Mouse (Mus musculus) embryonic facial prominence, embryonic 10.5 days (tissue): ENCODE measurements around the gene Agpat1. TPM values are rescaled to one million over a fixed set of nuclear protein-coding genes. Genes with fewer than 3 reads are reported as not detected.

Source experiments
- DNase-seq: peaks from one replicate; pipeline ENCODE4 v3.0.0-alpha.2; 2017; ENCODE audit warnings: low spot score
- H3K27ac ChIP-seq: fragments of 300-500 bp; sonication (generic); replicated peaks from 2 replicates; pipeline ENCODE4 v1.5.1; 2016; ENCODE audit warnings: mild to moderate bottlenecking
- H3K27me3 ChIP-seq: fragments of 300-500 bp; sonication (generic); replicated peaks from 2 replicates; pipeline ENCODE4 v1.6.1; 2016; ENCODE audit warnings: low read depth, mild to moderate bottlenecking; ENCODE audit not compliant: poor library complexity, severe bottlenecking
- H3K36me3 ChIP-seq: fragments of 300-500 bp; sonication (generic); replicated peaks from 2 replicates; pipeline ENCODE4 v1.6.1; 2016; ENCODE audit warnings: mild to moderate bottlenecking, moderate library complexity
- H3K4me1 ChIP-seq: fragments of 300-500 bp; sonication (generic); 2 replicates; pipeline ENCODE4 v1.6.1; 2016
- H3K4me3 ChIP-seq: fragments of 300-500 bp; sonication (generic); 2 replicates; pipeline ENCODE4 v1.5.1; 2016; ENCODE audit warnings: mild to moderate bottlenecking, moderate library complexity
- H3K9me3 ChIP-seq: fragments of 300-500 bp; sonication (generic); 2 replicates; pipeline ENCODE4 v1.6.1; 2016; ENCODE audit warnings: mild to moderate bottlenecking
- WGBS: fragments of 180-500 bp; shearing (Covaris S2); methylation state at CpG from one replicate; pipeline ENCODE4 v1.1.7; 2016; 5-methylcytosine and 5-hydroxymethylcytosine counted together
- polyA plus RNA-seq: library from polyadenylated mRNA; unstranded; fragments of >200 nt; fragmentation: Nextera tagmentation; extraction: Ambion mirVana; gene quantifications from 2 replicates; pipeline ENCODE4 v1.2.1, GENCODE M21; 2016

Agpat1 gene
- polyA plus RNA-seq, 1 experiment from 2014 or later, result 51.3 TPM

- Histone ChIP-seq H3K36me3 (peaks cover 74% of the 10 kb centered on the region), H3K9me3 (no peaks in the 10 kb centered on the region), H3K4me3 (0 out of 2 replicates have a peak within 1 kb of the TSS, but pooled peaks have one; percentile 9), H3K27me3 (no peaks in the 10 kb centered on the region), H3K4me1 (peaks cover 14% of the 10 kb centered on the region), H3K27ac (peak within 1 kb of the TSS; percentile 69)
- no peak for DNase-seq
- WGBS, result 54% methylated on average over 6 of the region's 6 CpGs
Measured at GRCm38 (mm10) chr17:34615871-34616270, 11.8 kb downstream of the Agpat1 start, which contains the start of gene Egfl8. TSS of gene Egfl8 (minus strand) at chr17:34615971.

DNA sequence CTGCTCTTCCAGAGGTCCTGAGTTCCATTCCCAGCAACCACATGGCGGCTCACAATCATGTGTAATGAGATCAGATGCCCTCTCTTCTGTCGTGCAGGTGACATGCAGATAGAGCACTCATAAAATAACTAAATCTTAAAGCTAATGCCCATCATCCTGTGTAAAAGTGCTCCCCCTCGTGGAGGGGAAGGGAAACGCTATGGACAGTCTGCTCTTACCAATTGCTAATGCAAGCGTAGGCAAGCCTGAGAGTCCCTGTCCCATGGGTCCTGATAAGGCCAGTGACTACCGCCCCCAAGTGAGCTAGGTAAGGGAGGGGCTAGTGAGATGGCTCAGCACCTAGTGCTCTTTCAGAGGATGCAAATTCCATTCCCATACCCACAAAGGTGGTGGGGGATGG is 14.9 kb downstream of the Agpat1 start:
- Histone ChIP-seq H3K4me3 (no peak overlapping the region), H3K9me3 (no peaks in the 10 kb centered on the region), H3K27ac (no peak overlapping the region), H3K36me3 (peaks cover 71% of the 10 kb centered on the region), H3K4me1 (peaks cover 14% of the 10 kb centered on the region), H3K27me3 (no peaks in the 10 kb centered on the region)
- peak; percentile 70 for DNase-seq
- 22% methylated on average over 6 of the region's 6 CpGs for WGBS

GRCm38 (mm10) chr17:34621006-34621405 is 16.9 kb downstream of the Agpat1 start:
- peaks cover 12% of the 10 kb centered on the region for H3K4me1 ChIP-seq
- H3K9me3 ChIP-seq, result no peaks in the 10 kb centered on the region
- no peak overlapping the region for H3K27ac ChIP-seq
- H3K4me3 ChIP-seq, result no peak overlapping the region
- H3K27me3 ChIP-seq, result no peaks in the 10 kb centered on the region
- DNase-seq, result no peak
- WGBS, result 94% methylated on average over 8 of the region's 8 CpGs
- peaks cover 63% of the 10 kb centered on the region for H3K36me3 ChIP-seq

GRCm38 (mm10) chr17:34623161-34623560 is 19.1 kb downstream of the Agpat1 start:
- H3K27me3 ChIP-seq, result no peaks in the 10 kb centered on the region
- DNase-seq, result no peak
- H3K4me1 ChIP-seq, result peaks cover 23% of the 10 kb centered on the region
- no peak overlapping the region for H3K27ac ChIP-seq
- H3K4me3 ChIP-seq, result no peak overlapping the region
- no peaks in the 10 kb centered on the region for H3K9me3 ChIP-seq
- 89% methylated on average over 9 of the region's 9 CpGs for WGBS
- H3K36me3 ChIP-seq, result peaks cover 46% of the 10 kb centered on the region

- Histone ChIP-seq H3K4me3 (no peak overlapping the region), H3K27me3 (peaks cover 16% of the 10 kb centered on the region), H3K9me3 (no peaks in the 10 kb centered on the region), H3K27ac (no peak overlapping the region), H3K4me1 (peaks cover 41% of the 10 kb centered on the region), H3K36me3 (peaks cover 43% of the 10 kb centered on the region)
- DNase-seq, result no peak
- WGBS, result 96% methylated on average over 3 of the region's 3 CpGs
Measured at GRCm38 (mm10) chr17:34624981-34625380, 20.9 kb downstream of the Agpat1 start.

DNA sequence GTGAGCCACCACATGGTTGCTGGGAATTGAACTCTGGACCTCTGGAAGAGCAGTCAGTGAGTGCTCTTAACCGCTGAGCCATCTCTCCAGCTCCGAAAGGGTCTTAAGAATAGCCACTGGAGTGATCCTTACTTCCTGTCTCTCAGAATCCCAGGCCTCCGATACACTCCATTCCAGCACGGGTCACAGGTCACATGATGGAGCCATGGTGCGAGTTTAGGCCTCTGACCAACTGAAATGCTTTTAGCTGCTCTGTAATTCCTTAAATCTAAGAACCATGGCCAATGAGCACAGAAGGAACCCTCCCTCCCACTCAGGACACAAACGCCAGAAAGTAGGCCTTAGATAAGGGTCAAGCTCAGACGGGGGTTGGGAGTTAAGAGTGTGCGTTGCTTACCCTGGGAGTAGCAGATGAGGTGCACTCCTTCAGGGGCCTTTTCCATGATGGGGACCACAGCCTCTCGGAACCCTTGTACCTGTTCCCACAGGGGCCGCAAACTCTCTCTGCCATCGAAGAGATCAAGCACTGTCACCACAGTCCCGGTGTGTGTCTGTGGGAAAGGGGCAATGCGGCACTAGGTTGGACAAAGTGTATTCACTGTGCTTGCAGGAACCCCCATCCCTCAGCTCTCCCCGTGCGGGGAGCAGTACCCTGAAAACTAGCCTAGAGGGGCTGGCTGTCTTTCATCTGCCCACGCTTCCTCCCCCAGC is 22.2 kb downstream of the Agpat1 start:
- H3K9me3 ChIP-seq, result no peaks in the 10 kb centered on the region
- peak overlapping the region; percentile 77 for H3K4me3 ChIP-seq
- H3K27me3 ChIP-seq, result peaks cover 28% of the 10 kb centered on the region
- WGBS, result 50% methylated on average over 16 of the region's 16 CpGs
- peak overlapping the region; percentile 92 for H3K27ac ChIP-seq
- no peak for DNase-seq
- H3K4me1 ChIP-seq, result peaks cover 53% of the 10 kb centered on the region
- H3K36me3 ChIP-seq, result peaks cover 39% of the 10 kb centered on the region

- peak overlapping the region; percentile 92 for H3K27ac ChIP-seq
- no peaks in the 10 kb centered on the region for H3K9me3 ChIP-seq
- under 1% methylated on average over 18 of the region's 18 CpGs for WGBS
- H3K27me3 ChIP-seq, result peaks cover 33% of the 10 kb centered on the region
- DNase-seq, result peak; percentile 66
- peaks cover 59% of the 10 kb centered on the region for H3K4me1 ChIP-seq
- H3K36me3 ChIP-seq, result peaks cover 35% of the 10 kb centered on the region
- peak overlapping the region; percentile 77 for H3K4me3 ChIP-seq
Measured at GRCm38 (mm10) chr17:34626773-34627092, 22.7 kb downstream of the Agpat1 start.

- H3K27ac ChIP-seq, result peak overlapping the region; percentile 92
- no peaks in the 10 kb centered on the region for H3K9me3 ChIP-seq
- peaks cover 64% of the 10 kb centered on the region for H3K4me1 ChIP-seq
- H3K4me3 ChIP-seq, result peak overlapping the region; percentile 77
- peaks cover 29% of the 10 kb centered on the region for H3K36me3 ChIP-seq
- under 1% methylated on average over 45 of the region's 45 CpGs for WGBS
- DNase-seq, result peak; percentile 94
- peaks cover 39% of the 10 kb centered on the region for H3K27me3 ChIP-seq
Measured at GRCm38 (mm10) chr17:34627093-34627942, 23.3 kb downstream of the Agpat1 start.

DNA sequence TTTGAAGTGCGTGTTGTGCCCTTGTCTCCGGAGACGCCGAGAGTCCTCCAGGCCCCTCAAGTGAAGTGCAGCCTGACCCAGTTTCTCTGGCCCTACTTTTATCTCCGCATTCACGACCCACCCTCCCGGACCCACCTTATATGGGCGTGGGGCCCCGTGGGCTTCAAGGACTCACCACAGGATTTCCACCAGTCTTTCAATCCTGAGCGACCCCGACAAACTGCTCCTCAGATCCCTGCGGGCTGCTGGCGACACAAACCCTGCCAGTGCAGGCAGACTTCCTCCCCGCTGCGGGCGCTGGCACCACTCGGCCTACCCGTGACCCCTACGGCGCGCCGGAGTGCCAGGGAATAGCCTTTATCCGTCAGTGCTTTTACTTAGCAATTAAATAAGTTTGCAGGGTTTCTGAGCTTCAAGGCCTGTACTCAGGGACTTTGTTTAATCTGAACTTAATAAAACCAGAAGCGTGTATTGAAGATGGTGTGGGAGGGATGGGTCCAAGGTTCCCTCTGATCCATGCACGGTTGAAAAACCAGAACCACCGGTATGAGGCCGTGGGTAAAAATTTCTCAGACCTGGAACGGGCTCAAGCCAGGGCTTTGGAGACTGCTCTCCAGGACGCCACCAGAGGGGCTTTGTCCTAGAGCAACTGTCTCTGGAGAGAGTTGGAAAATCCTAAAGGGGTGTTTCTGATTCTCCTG is 24.0 kb downstream of the Agpat1 start, which contains the start of gene Ppt2:
Gene Ppt2 (minus strand): TSS at position 568 of the 701 bp plus-strand sequence.
- no peak for DNase-seq
- Histone ChIP-seq H3K27me3 (peaks cover 47% of the 10 kb centered on the region), H3K4me1 (peaks cover 68% of the 10 kb centered on the region), H3K36me3 (peaks cover 21% of the 10 kb centered on the region), H3K27ac (peak within 1 kb of the TSS; percentile 92), H3K9me3 (no peaks in the 10 kb centered on the region), H3K4me3 (peak within 1 kb of the TSS; percentile 77)
- 5% methylated on average over 29 of the region's 29 CpGs for WGBS

DNA sequence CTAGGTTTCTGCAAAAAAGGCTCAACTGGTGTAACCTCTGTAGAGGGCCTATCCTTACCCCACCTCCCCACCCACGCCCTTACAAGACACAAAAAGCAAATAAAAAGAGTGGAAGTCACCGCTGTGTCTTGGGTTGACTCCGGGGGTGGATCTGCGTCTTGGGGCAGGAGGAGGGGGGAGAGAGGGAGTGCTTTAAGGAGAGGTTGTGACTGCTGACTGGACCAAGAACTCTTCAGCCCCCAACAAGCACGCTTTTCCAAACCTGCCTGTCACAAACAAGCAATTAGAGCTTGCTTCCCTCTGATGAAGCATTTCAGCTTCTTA is 24.5 kb downstream of the Agpat1 start:
- Histone ChIP-seq H3K4me3 (peak overlapping the region; percentile 77), H3K27me3 (peaks cover 52% of the 10 kb centered on the region), H3K36me3 (peaks cover 16% of the 10 kb centered on the region), H3K9me3 (no peaks in the 10 kb centered on the region), H3K4me1 (peaks cover 72% of the 10 kb centered on the region), H3K27ac (peak overlapping the region; percentile 92; the same call in 1 of the 2 replicates)
- WGBS, result 19% methylated on average over 5 of the region's 5 CpGs
- DNase-seq, result no peak

GRCm38 (mm10) chr17:34629221-34629751 is 25.2 kb downstream of the Agpat1 start, which contains the start of gene Prrt1:
TSS of gene Prrt1 (plus strand) at chr17:34629533.
- Histone ChIP-seq H3K4me1 (peaks cover 73% of the 10 kb centered on the region), H3K4me3 (peak within 1 kb of the TSS; percentile 77), H3K36me3 (peaks cover 10% of the 10 kb centered on the region), H3K9me3 (no peaks in the 10 kb centered on the region), H3K27ac (peak within 1 kb of the TSS; percentile 92; the same call in 1 of the 2 replicates), H3K27me3 (peaks cover 57% of the 10 kb centered on the region)
- DNase-seq, result peak; percentile 56
- 2% methylated on average over 16 of the region's 16 CpGs for WGBS
